Mouse (Mus musculus): ENCODE results near the gene Dhdh.
A peak's percentile ranks its signal among the peaks of the same experiment; 100 is the strongest.
"Not testable (repeated sequence)": the region's sequence is repeated elsewhere in the genome, so short reads cannot be mapped to it uniquely, and the experiment has no call there.

Gene Dhdh

DNA sequence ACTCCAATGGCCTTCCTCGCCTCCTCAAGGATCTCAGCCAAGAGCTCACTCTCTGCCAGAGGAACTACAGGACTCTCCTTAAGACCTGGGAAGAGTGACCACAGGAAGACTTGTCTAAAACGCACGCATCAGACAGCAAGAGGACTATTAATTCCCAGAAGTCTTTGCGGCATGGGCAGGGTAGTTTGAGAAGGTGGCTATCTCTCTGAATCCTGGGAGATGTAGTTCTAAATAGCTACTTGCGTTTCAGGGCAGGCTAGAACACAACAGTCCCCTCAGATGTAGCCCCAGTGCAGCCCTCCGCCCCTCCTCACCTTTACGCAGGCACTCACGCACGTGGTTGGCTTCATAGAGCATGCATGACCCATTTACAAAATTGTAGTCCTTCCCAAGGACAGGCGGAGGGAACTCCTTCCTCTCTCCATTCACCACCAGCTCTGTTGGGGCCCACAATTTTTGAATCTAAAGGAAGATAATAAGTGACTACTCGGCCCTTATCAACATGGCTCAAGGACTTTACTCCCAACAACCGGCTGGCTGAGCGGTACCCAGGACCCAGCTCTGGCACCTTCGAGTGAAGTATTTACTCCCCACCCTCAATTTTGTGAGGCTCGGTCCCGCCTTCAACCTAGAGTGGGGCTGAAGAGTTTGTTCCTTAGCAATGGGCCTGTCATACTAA, 13.2 kb downstream of the Dhdh start:
- no peak for DNase-seq (ENCODE audit: low read depth, low spot score)

DNA sequence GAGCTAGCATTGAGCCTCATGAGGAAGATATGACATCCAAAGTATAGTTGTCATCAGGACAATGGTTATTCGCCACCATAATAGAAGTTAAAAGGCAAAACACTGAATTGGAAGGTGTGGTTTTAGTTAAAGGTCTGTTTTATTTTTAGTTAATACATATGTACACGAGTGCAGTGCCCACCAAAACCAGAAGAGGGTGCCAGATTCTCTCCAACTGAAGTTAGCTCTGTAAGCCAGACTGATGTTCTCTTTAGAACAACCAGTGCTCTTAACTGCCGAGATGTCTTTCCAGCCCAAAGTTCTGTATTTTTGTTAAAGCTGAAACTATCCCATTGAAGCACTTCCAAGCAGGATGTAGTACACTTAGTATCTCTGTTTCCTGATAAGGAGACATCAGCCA, 17.7 kb downstream of the Dhdh start:
- DNase-seq (ENCODE audit: low read depth, low spot score) = peak; percentile 88

DNA sequence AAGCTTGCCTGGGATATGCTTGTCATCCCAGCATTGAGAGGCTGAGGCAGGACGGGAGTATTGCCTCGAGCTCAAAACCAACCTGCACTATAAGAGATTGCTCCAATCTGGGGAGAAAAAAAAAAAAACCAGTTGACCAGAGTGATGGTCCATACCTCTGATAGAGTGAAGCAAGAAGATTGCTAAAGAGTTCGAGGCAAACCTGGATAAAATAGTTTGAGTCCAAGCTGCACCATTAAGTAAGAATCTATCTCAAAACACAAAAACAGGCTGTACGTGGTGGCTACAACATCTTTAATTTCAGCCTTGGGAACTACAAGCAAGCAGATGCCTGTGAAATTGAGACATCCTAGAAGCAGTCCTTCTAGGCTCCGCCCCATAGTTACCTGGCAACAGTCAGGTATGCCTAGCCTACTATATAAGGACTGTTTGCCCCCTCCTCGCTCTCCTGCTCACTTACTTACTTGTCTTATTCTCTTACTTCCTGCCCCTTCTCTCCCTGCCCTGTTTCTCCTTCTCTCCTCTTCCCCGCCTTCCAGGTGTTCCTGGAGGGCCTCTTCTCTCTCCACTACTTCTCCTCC, 21.4 kb downstream of the Dhdh start:
- DNase-seq (ENCODE audit: low read depth, low spot score) = peak; percentile 35

DNA sequence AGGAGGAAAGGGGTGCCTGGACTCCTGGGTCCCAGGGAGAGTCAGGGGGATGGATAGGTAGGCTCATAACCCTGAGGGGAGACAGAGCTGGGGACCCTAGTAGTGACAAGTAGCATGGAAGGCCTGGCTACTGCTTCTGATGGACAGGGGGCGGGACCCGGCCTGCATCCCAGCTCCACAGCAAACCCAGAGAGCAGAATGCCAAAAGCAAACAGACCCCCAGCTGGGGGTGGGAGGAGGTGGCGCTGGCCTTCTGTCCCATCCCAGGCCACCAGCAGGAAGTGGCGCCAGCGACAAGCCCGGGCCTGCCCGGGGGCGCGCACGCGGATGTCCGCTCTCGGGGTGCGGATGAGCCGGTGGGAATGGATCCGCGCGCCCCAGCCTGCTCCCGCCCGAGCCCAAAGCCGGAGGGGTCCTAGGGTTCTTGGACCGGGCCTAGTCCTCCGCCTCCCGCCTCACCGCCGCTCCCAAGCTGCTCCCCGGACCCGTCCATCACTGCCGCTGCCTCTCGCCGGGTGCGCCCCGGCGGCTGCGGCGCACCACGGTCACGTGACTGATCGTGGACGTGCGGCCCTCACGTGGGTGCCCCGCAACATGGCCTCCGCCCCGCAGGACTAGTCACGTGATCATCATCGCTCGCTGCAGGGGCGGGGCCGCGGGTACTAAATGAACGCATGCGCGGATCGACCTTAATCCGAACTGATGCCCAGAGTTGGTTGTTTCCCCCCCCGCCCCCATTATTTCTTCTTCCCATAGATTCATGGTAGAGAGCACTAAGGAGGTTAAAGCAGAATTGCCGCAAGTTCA, 22.1 kb downstream of the Dhdh start, which contains the start of gene Bax:
Gene Bax (minus strand): TSS at position 616 of the 807 bp plus-strand sequence.
- DNase-seq (ENCODE audit: low read depth, low spot score) = peak; percentile 98

DNA sequence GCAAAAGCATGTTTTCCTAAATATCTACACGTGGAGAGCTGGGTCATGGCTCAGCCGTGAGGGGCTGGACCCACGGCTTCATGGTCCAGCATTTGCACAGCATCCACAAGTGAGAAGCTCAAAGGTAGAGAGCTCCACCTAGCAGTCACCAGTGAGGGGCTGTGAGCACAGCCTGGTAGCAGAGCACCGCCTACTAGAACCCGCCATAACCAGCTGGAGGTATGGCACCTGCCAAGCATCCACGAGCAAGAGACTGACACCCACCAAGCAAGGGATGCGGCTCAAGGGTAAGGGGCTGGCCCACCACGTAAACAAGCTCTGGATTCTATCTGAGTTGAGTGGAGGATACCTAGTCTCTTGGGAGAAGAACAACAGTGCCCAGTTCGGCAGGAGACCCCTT, 23.1 kb downstream of the Dhdh start:
- DNase-seq (ENCODE audit: low read depth, low spot score) = no peak

DNA sequence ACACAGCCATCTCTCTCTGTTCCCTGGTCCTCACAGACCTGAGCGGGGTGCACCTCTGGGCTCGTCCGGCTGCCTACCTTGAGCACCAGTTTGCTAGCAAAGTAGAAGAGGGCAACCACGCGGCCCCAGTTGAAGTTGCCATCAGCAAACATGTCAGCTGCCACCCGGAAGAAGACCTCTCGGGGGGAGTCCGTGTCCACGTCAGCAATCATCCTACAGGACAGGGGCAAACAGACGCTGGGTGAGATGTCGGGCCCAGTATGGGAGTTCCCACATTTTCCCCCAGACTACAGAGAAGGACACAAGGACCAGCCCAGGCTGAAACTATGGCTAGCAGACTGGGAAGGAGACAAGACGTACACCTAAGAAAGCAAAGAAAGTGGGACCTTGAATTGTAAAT, 23.5 kb downstream of the Dhdh start:
- DNase-seq (ENCODE audit: low read depth, low spot score) = no peak

DNA sequence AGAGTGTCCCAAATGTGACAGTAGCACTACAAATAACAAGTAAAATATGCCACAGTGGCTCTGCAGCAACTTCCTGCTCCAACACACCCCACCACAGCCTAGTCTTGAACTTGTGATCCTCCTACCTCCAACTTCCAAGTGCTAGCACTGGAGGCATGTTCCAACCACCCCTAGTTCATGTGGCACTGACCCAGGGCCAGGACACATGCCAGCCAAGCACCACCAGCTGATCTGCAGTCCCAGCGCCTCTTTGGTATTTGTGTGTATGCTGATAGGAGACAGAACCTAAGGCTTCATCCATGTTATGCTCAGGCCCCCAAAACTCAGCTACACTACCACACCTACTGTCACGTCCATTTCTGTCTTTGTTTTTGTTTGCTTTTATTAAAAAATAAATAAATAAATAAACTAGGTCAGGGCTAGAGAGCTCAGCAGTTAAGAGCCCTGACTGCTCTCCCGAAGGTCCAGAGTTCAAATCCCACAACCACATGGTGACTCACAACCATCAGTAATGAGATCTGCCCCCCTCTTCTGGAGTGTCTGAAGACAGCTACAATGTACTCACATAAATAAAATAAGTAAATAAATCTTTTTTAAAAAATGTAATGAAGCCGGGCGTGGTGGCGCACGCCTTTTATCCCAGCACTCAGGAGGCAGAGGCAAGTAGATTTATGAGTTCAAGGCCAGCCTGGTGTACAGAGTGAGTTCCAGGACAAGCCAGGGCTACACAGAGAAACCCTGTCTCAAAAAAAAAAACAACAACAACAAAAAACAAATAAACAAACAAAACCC, 24.4 kb downstream of the Dhdh start:
- no peak for DNase-seq (ENCODE audit: low read depth, low spot score)

DNA sequence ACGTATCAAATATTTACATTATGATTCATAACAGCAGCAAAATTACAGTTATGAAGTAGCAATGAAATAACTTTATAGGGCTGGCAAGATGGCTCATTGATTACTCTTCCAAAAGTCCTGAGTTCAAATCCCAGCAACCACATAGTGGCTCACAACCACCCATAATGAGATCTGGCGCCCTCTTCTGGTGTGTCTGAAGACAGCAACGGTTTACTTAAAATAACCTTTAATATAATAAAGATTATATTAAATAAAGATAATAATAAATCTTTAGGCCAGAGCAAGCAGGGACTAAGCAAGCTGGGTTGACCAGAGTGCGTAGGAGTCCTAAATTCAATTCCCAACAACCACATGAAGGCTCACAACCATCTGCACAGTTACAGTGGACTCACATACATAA, 25.7 kb downstream of the Dhdh start:
- DNase-seq (ENCODE audit: low read depth, low spot score) = not testable (repeated sequence)

DNA sequence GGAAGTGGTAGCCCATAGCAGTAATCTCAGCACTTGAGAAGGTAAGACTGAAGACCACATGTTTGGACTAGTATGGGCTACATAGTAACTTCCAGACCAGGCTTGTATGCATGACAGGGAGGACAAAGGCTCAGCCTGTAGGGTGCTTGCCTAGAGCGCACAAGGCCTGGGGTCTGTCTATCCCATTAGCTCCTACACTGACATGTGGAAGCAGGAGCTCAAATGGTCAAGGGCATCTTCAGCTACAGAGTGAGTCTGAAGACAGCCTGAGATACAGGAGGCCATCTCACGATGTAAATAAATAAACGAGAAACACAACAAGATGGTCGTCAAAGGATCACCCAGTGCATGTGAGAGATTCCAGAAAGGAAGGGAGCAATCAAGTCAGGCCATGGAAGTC, 26.3 kb downstream of the Dhdh start:
- no peak for DNase-seq (ENCODE audit: low read depth, low spot score)

DNA sequence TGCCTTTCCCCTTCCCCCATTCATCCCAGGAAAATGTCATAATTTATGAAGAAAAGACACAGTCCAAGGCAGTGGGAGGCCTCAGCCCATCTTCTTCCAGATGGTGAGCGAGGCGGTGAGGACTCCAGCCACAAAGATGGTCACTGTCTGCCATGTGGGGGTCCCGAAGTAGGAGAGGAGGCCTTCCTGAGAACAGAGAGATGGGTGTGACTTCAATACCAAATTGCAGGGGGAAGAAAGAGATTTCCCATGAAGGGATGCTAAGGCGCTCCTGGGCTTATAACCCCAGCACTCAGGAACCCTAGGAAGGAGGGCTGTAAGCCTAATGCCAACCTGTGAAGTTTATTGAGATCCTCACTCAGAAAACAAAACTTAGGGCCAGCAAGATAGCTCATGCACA, 26.8 kb downstream of the Dhdh start:
- DNase-seq (ENCODE audit: low read depth, low spot score) = no peak

DNA sequence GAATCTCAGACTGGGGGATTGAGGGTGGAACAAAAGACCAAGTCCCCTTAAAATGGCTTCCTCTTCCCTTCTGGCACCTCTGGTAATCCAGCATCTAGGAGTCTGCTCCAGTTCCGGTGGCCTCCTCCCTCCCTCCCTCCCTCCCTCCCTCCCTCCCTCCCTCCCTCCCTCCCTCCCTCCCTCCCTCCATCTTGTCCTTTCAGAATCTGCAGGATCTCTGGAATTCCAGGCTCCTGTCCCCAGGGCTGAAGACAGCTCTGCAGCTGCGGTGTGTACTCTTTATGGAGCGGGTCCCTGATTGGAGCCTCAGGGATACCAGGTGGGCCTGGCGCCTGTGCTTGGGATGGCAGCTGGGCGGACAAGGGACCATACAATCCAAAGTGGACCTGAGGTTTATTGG, 27.3 kb downstream of the Dhdh start:
- DNase-seq (ENCODE audit: low read depth, low spot score) = no peak

DNA sequence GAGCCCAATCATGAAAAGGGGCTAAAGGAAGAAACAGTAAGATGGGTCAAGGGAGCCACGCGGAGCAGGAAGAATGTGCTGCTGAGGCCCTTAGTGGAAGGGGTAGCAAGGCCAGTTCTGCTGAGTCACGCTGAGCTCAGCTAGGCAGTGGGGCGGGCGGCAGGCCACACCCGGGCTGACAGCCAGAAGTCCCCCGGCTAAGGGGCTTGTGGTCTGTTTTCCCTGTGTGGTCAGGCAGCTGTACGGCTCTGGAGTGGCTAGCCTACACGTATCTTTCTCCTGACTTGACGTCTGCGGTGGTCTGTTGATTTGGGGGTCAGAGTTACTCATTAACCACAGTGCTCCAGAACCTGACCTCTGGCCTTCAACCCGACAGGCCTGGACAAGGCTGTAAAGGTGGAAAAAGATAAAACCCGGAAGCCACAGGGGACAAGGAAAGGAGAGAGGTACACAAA, 27.7 kb downstream of the Dhdh start:
- no peak for DNase-seq (ENCODE audit: low read depth, low spot score)

DNA sequence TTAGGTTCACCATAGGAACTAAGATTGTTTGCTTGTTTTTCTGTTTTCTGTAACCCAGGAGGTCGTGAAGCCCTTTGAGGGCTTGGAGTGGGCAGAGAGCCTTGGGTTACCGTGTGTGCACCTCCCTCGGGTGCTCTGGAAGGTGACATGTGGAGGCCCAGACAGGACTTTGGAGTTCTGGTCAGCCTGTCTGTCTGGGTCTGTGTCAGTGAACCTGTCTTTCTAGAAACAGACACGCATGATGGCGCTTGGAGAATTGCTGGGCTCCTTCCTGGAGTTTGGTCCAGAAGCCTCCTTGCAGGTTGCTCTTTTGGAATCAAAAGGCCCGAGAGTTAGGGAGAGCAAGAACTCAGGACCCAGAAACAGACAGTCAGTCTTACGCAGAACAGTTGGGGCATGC, 28.2 kb downstream of the Dhdh start:
- DNase-seq (ENCODE audit: low read depth, low spot score) = peak; percentile 42

DNA sequence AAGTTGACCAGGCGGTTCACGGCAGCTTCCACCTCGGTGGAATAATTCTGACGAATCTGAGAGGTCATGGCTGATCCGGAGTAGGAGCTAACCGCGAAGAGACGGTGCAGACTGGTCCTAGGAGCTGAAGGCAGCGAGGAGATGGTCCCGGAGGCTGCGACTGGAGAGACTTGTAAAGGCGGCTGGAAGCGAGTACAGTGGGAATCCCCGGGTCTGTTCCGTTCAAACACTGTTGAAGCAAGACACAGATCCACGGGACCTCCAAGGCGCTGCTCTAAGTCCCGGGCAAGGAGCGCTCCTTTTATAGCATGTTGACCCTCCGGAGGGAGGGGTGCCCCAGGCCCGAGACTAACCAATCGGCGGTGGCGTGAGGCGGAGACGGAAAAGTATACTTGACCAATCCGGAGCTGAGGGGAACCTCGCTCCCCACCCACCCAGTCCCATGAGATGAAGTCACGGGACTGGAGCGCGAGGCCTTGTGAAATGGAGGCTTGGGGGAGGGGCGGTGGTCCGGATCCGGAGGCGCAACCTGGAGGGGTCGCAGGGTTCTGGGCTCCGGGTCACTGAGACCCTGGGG, 29.0 kb downstream of the Dhdh start, which contains the start of gene Ftl1:
Gene Ftl1 (minus strand): TSS at position 321 of the 577 bp plus-strand sequence.
- DNase-seq (ENCODE audit: low read depth, low spot score) = peak; percentile 96

DNA sequence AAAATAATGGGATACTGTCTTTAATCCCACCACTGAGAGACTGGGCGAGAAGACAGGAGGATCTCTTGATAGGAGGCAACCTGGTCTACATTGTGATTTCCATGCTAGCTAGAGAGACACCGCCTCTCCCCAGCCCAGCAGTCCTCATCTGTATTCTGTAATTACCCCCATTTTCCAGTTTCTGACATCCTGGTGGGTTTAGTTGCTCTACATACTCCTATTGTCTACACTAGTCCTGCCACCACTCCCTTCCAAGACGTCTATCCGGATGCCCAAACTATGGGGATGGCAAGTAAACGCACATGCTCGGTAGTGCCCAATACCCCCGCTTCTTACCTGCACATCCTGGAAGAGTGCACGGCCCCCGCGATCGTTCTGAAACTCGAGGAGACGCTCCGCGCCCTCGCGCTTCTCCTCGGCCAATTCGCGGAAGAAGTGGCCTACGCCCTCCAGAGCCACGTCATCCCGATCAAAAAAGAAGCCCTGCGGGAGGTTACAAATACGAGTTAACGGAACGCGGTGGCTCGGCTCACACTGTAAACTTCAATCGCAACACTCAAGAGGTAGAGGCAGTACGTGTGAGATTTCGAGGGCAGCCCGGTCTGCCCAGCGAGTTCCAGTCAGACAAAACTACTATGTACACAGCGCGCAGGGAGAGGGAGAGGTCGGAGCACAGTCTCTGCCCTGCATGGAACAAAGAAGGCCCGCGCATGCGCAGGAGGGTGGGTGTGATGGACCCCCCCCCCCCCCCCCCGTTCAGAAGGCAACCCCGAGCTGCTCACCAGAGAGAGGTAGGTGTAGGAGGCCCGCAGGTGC, 29.6 kb downstream of the Dhdh start:
- DNase-seq (ENCODE audit: low read depth, low spot score) = peak; percentile 89

DNA sequence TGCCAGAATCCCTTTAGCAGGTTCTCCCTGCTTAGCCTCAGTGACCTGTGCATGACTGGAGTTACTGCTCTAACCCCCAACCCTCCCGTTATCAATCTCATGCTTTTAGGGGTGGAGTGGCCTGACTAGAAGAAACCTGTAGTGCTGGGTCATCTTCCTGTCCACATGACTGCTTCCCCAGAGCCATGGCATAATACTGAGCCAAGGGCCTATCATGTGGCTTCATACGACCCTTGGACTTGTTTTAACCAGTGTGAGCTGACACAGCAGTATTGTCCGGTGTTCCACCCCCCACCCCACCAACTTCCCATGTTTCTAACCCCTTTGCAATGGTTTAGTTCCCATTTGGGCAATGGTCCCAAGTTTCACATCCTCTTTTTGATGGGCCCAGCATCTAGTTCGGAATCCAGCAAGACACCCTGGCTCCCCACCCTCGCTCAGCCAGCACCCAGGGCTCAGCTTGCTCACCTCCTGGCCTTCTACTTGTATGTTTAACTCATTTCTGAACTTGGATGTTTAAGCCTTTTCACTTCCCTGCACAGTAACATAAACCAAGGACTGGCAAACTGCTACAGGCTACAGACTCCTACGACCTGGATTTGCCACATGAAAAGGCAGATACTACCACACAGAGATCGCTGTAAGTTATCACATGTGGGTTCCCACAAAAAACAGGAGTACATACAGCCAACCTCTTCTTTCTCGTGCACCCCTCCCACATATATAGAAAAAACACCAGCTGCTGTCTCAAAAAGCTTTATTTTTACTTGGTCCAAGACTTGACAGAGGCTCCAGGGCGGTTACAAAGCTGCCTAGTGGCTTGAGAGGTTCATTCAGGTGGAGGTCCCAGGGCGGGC, 31.2 kb downstream of the Dhdh start:
- DNase-seq (ENCODE audit: low read depth, low spot score) = peak; percentile 34

DNA sequence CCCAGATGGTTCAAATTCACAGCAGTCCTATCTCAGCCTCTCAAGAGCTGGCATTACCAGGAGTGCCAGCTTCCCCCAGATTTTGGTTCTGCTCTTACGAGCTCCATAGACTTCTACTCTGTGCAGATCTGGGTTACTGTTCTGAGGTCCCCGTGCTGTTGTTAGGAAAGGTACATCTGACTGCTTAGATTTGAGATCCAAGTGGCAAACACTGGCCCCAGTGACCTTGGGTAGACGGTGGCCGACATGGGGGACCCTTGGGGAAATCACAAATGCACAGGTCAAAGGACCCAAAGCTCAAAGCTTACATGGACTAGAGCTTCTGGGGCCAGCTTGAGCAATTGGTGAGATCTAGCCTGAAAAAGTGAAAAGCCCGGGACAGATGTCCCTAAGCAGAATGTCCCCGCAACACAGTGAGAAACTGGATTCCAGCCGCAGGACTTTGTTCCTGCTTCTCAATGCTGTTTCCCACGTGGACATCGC, 31.8 kb downstream of the Dhdh start:
- DNase-seq (ENCODE audit: low read depth, low spot score) = no peak

DNA sequence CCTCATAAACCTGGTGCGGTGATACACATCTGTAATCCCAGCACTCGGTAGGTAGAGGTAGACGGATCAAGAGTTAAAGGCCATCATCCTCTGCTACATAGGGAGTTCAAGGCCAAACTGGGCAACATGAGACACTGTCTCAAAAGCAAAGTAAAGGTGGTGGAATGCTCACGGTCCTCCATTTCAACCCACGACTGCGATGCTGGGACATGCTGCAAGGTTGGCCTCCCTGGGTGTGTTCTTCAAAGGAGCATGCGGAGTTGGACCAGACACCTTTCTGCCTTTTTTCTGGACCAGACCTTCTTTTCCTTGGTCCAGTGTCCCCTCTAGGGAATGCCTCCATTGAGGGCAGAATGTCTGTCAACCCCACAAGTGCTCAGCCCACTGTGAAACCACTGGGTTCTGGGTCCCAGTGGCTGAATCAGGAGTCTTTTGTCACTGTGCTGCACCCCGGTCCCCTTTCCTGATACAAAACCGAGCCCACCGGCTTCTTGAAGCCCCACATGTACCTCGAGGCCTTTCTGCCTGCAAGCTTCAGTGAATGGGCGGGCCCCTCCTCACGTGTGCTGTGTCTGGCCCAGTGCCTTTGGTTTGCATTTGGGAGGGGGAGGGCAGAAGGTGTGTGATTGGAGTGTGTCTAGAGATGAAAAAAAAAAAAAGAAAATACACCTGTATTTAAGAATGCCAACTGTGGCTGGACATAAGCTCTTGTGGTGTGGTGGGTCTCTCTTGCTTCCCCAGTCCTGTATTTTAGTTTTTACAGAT, 32.5 kb downstream of the Dhdh start:
- DNase-seq (ENCODE audit: low read depth, low spot score) = no peak

DNA sequence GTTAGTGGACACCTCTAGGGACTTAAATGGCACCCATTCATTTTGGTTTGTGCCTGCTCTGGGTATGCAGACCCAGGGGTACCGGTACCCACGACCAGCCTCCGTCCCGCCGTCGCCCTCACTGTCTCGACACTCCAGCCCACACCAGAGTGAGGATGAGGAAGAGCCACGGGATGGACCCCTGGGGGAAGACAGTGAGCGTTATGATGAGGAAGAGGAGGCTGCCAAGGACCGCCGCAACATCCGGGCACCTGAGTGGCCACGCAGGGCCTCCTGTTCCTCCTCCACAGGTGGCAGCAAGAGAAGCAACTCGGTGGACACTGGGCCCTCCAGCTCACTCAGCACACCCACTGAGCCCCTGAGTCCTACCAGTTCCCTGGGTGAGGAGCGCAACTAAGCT, 33.6 kb downstream of the Dhdh start:
- no peak for DNase-seq (ENCODE audit: low read depth, low spot score)

All from CD4-positive, CD25-positive, alpha-beta regulatory T cell, adult 2 months (primary cell).